Mouse (Mus musculus) layer of hippocampus, adult 9-11 months (tissue): ENCODE measurements at regions not wholly inside any gene's neighbourhood (a gene's known extent, or its start where the extent isn't known, plus 50 kb on each side); places are given as distances from the start of the nearest gene placed in this dataset.

Source experiments
- DNase-seq: peaks from one replicate; pipeline ENCODE4 v3.0.0; 2022

GRCm38 (mm10) chr5:75475414-75475813, 99.3 kb upstream of the Kit start:
- DNase-seq, result no peak

GRCm38 (mm10) chr5:75478499-75478898, 96.2 kb upstream of the Kit start:
- DNase-seq, result no peak

- no peak for DNase-seq
Observed at GRCm38 (mm10) chr5:75479149-75479548, 95.6 kb upstream of the Kit start.

GRCm38 (mm10) chr5:75481595-75481994, 93.1 kb upstream of the Kit start:
- no peak for DNase-seq

- DNase-seq, result peak; percentile 18
Observed at GRCm38 (mm10) chr5:75484330-75484729, 90.4 kb upstream of the Kit start.

GRCm38 (mm10) chr5:75490806-75491205, 83.9 kb upstream of the Kit start:
- no peak for DNase-seq

GRCm38 (mm10) chr5:75494143-75494542, 80.6 kb upstream of the Kit start:
- DNase-seq, result no peak

- no peak for DNase-seq
Observed at GRCm38 (mm10) chr5:75499053-75499452, 75.7 kb upstream of the Kit start.

GRCm38 (mm10) chr5:75499695-75500094, 75.0 kb upstream of the Kit start:
- no peak for DNase-seq

GRCm38 (mm10) chr5:75500654-75501416, 73.9 kb upstream of the Kit start:
- no peak for DNase-seq

- DNase-seq, result no peak
Observed at GRCm38 (mm10) chr5:75503673-75504072, 71.0 kb upstream of the Kit start.

- no peak for DNase-seq
Observed at GRCm38 (mm10) chr5:75512521-75513422, 61.9 kb upstream of the Kit start.

- no peak for DNase-seq
Observed at GRCm38 (mm10) chr5:75518213-75518612, 56.5 kb upstream of the Kit start.

GRCm38 (mm10) chr5:75523041-75523678, 51.6 kb upstream of the Kit start:
- no peak for DNase-seq
